Mouse (Mus musculus) myocyte (in vitro differentiated cells): ENCODE measurements around the gene S100a10.

Source experiments
- CEBPB ChIP-seq: IDR thresholded peaks from 2 replicates; pipeline ENCODE4 v1.6.1; 2011; ENCODE audit warnings: mild to moderate bottlenecking, moderate library complexity; ENCODE audit not compliant: poor library complexity, insufficient read depth, severe bottlenecking
- MAX ChIP-seq: IDR thresholded peaks from one replicate; pipeline ENCODE4 v1.6.1; 2011; ENCODE audit warnings: low read depth, mild to moderate bottlenecking, control low read depth
- MYOD1 ChIP-seq, 3 experiments: IDR thresholded peaks; one replicate each; pipeline ENCODE4 v1.6.1; 2011; ENCODE audit warnings: control low read depth in 2 of 3, low read depth in 2 of 3, mild to moderate bottlenecking in 2 of 3, moderate library complexity in 1 of 3; ENCODE audit not compliant: insufficient read length in 2 of 3, control insufficient read depth in 1 of 3
- POLR2A ChIP-seq: IDR thresholded peaks from one replicate; pipeline ENCODE4 v1.6.1; 2011; ENCODE audit warnings: low read depth, mild to moderate bottlenecking, control low read depth, moderate library complexity; ENCODE audit not compliant: insufficient read length
- POLR2AphosphoS2 ChIP-seq: IDR thresholded peaks from one replicate; pipeline ENCODE4 v1.6.1; 2011; ENCODE audit warnings: low read depth, control low read depth; ENCODE audit not compliant: insufficient read length
- SRF ChIP-seq: IDR thresholded peaks from one replicate; pipeline ENCODE4 v1.6.1; 2011; ENCODE audit warnings: low read depth; ENCODE audit not compliant: control insufficient read depth, insufficient read length
- TCF12 ChIP-seq: IDR thresholded peaks from one replicate; pipeline ENCODE4 v1.6.1; 2011; ENCODE audit warnings: mild to moderate bottlenecking, control low read depth; ENCODE audit not compliant: poor library complexity, insufficient read depth, severe bottlenecking
- USF1 ChIP-seq: IDR thresholded peaks from one replicate; pipeline ENCODE4 v1.6.1; 2011; ENCODE audit warnings: low read depth, mild to moderate bottlenecking, control low read depth, moderate library complexity

DNA sequence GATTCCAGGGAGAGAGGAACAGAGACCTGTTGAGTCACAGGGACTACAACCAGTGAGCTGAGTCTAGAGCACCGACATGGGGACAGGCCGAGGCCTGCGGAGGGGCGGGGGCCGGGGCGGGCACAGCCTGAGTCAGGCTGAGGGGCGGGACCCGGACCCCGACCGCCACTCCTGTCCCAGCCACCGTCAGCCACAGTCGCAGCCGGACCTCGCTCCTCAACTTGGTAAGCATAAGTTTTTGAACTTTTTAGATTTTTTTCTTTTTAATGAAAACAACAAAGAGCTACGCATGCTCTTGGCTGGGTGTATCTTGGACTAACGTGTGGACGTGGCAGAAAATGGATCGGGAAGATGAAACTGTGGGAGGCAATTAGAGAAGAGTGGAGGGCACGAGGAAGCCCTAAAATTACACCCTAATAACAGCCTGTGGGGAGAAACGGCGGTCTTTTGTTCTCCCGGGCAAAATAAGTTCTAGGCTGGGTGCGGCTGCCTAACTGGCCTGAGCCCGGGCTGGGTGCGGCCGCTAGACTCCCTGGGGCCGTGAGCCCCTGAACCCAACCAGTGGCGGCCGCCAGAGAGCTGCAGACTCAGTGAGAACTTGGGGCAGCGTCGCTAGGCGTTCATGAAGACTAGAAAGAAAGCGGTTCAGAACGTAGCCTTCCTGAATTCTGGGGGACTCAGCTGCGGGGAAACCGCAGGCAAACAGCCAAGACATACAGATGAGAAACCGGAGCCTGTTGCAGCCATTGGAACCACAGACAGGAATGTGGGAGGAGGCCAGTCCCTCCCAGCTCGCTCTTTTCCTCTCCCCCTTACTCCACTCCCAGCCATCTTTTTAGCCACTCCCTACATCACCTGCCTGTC is 34.3 kb upstream of the S100a10 start, which contains the start of gene S100a11:
- TF ChIP-seq POLR2A, result peak; percentile 68
- TF ChIP-seq MAX, result no peak
- peak; percentile 86 for TF ChIP-seq POLR2AphosphoS2
- TF ChIP-seq TCF12, result no peak
- no peak for TF ChIP-seq CEBPB
- no peak for TF ChIP-seq MYOD1 (IDR thresholded peaks at IDR 0.05; ENCODE audit: control insufficient read depth in 1 of 3, insufficient read length in 2 of 3, low read depth in 2 of 3)
- TF ChIP-seq USF1, result no peak
- no peak for TF ChIP-seq SRF
